In genomic region chr1:183344886-183345816, GRCm38 (mm10) we compare ENCODE assay signal across 8 mouse cellular contexts. TPM values are rescaled to one million over a fixed set of nuclear protein-coding genes. Genes with fewer than 3 reads are reported as not detected.
A peak's percentile ranks its signal among the peaks of the same experiment; 100 is the strongest.
DNase-seq lines count a peak whose midpoint lies in the region; ATAC-seq and TF ChIP-seq lines count a peak whose summit lies in the region.

No protein-coding gene starts in this region.

- H3K9me3 ChIP-seq in embryonic facial prominence, embryonic 13.5 days = no peaks in the 10 kb centered on the region
- no peaks in the 10 kb centered on the region for H3K9me3 ChIP-seq in limb, embryonic 12.5 days
- H3K9me3 ChIP-seq in midbrain, embryonic 14.5 days (ENCODE audit: control insufficient read depth, low read length) = no peaks in the 10 kb centered on the region

- peak; percentile 17 for TF ChIP-seq POLR2A in kidney, adult 2 months (IDR thresholded peaks at IDR 0.05; ENCODE audit: low read depth, low read length)

- TF ChIP-seq CTCF in kidney, adult 2 months (conservative IDR thresholded peaks at IDR 0.05; ENCODE audit: insufficient read depth, insufficient read length, low read depth, low read length) = no peak

- H3K4me3 ChIP-seq in embryonic facial prominence, embryonic 13.5 days = peak overlapping the region; percentile 98
- H3K4me3 ChIP-seq in kidney, adult 2 months (ENCODE audit: insufficient read depth, low read depth, low read length) = peak overlapping the region; percentile 93
- peak overlapping the region; percentile 92 for H3K4me3 ChIP-seq in limb, embryonic 12.5 days (replicated peaks)
- peak overlapping the region; percentile 99 for H3K4me3 ChIP-seq in midbrain, embryonic 14.5 days (replicated peaks; ENCODE audit: low read depth, low read length)

- DNase-seq in 416B (ENCODE audit: low read depth) = peak; percentile 77
- peak; percentile 68 to 71 for DNase-seq in adrenal gland, postnatal 4 days (ENCODE audit: low spot score in 2 of 2)
- DNase-seq in heart, adult 18-20 months = peak; percentile 89 to 91
- peak; percentile 93 for DNase-seq in kidney, adult 2 months
- peak; percentile 96 for DNase-seq in midbrain, embryonic 14.5 days
- DNase-seq in spleen, adult 12 weeks (ENCODE audit: low spot score) = peak; percentile 86

- H3K36me3 ChIP-seq in embryonic facial prominence, embryonic 13.5 days = peaks cover 45% of the 10 kb centered on the region
- H3K36me3 ChIP-seq in kidney, adult 2 months (ENCODE audit: control insufficient read depth, insufficient read depth, low read length) = no peaks in the 10 kb centered on the region
- peaks cover 55% of the 10 kb centered on the region for H3K36me3 ChIP-seq in limb, embryonic 12.5 days
- H3K36me3 ChIP-seq in midbrain, embryonic 14.5 days (ENCODE audit: control insufficient read depth, insufficient read depth, low read length) = peaks cover 36% of the 10 kb centered on the region

- WGBS in embryonic facial prominence, embryonic 13.5 days = under 1% methylated on average over 72 of the region's 72 CpGs
- under 1% methylated on average over 72 of the region's 72 CpGs for WGBS in kidney, adult 2 months
- WGBS in limb, embryonic 12.5 days = under 1% methylated on average over 72 of the region's 72 CpGs
- under 1% methylated on average over 72 of the region's 72 CpGs for WGBS in midbrain, embryonic 14.5 days

- peaks cover 10% of the 10 kb centered on the region for H3K4me1 ChIP-seq in embryonic facial prominence, embryonic 13.5 days
- H3K4me1 ChIP-seq in kidney, adult 2 months (ENCODE audit: control insufficient read depth, insufficient read depth, low read length) = no peaks in the 10 kb centered on the region; the same call in 1 of the 2 replicates
- H3K4me1 ChIP-seq in limb, embryonic 12.5 days (replicated peaks) = peaks cover 11% of the 10 kb centered on the region; the same call in 1 of the 2 replicates
- H3K4me1 ChIP-seq in midbrain, embryonic 14.5 days (ENCODE audit: control insufficient read depth, insufficient read depth, low read length) = 0 out of 2 replicates have a peak, but pooled peaks cover 10% of the 10 kb centered on the region

- H3K4me2 ChIP-seq in embryonic facial prominence, embryonic 13.5 days = peak overlapping the region; percentile 95
- peak overlapping the region; percentile 89 for H3K4me2 ChIP-seq in limb, embryonic 12.5 days
- H3K4me2 ChIP-seq in midbrain, embryonic 14.5 days (ENCODE audit: low read length) = peak overlapping the region; percentile 86

- peak overlapping the region; percentile 55 for H3K27ac ChIP-seq in embryonic facial prominence, embryonic 13.5 days
- peak overlapping the region; percentile 65 for H3K27ac ChIP-seq in kidney, adult 2 months (ENCODE audit: insufficient read depth, low read depth, low read length)
- H3K27ac ChIP-seq in limb, embryonic 12.5 days = peak overlapping the region; percentile 64
- peak overlapping the region; percentile 86 for H3K27ac ChIP-seq in midbrain, embryonic 14.5 days (replicated peaks; ENCODE audit: low read depth, low read length)

- no peaks in the 10 kb centered on the region for H3K27me3 ChIP-seq in embryonic facial prominence, embryonic 13.5 days
- H3K27me3 ChIP-seq in kidney, adult 2 months (replicated peaks; ENCODE audit: control insufficient read depth, insufficient read depth, low read length) = no peaks in the 10 kb centered on the region
- H3K27me3 ChIP-seq in limb, embryonic 12.5 days = no peaks in the 10 kb centered on the region
- H3K27me3 ChIP-seq in midbrain, embryonic 14.5 days (ENCODE audit: control insufficient read depth, insufficient read depth, low read length) = no peaks in the 10 kb centered on the region

- peak; percentile 96 for ATAC-seq in embryonic facial prominence, embryonic 13.5 days (ENCODE audit: insufficient number of reproducible peaks, insufficient read depth, low FRiP score, low TSS enrichment, low read depth)
- peak; percentile 90 for ATAC-seq in limb, embryonic 12.5 days (ENCODE audit: insufficient number of reproducible peaks, insufficient read depth, low FRiP score, low TSS enrichment, low read depth)
- ATAC-seq in midbrain, embryonic 14.5 days (ENCODE audit: low FRiP score, low TSS enrichment) = peak; percentile 98

- H3K9ac ChIP-seq in embryonic facial prominence, embryonic 13.5 days = peak overlapping the region; percentile 94
- peak overlapping the region; percentile 88 for H3K9ac ChIP-seq in limb, embryonic 12.5 days (replicated peaks)
- H3K9ac ChIP-seq in midbrain, embryonic 14.5 days (replicated peaks; ENCODE audit: low read length) = peak overlapping the region; percentile 91

RNA-seq across cellular contexts. Expression of gene Mia3, which starts 24.2 kb away (rescaled TPM):
- 100 to 1,000 TPM; 168 to 179 TPM for total RNA-seq in adrenal gland, postnatal 4 days (2021)
- polyA plus RNA-seq in embryonic facial prominence, embryonic 13.5 days (2015; fragmentation: Nextera tagmentation; extraction: Ambion mirVana) = 106 and 113 TPM in 2 replicates
- 100 to 1,000 TPM; 111 to 137 TPM for total RNA-seq in heart, adult 18-20 months (2021)
- 60.5 and 63.6 TPM in 2 replicates for polyA plus RNA-seq in kidney, adult 2 months (2012; rRNA removed)
- polyA plus RNA-seq in limb, embryonic 12.5 days (2016; fragmentation: Nextera tagmentation; extraction: Ambion mirVana) = 116 and 133 TPM in 2 replicates
- 101 and 117 TPM in 2 replicates for polyA plus RNA-seq in midbrain, embryonic 14.5 days (2014; fragmentation: Nextera tagmentation; extraction: Ambion mirVana)

RNA-seq across cellular contexts. Expression of gene Taf1a, which starts 43.6 kb away (rescaled TPM):
- 10 to 100 TPM; 15.9 to 16.6 TPM for total RNA-seq in adrenal gland, postnatal 4 days (2021)
- 26.3 and 26.4 TPM in 2 replicates for polyA plus RNA-seq in embryonic facial prominence, embryonic 13.5 days (2015; fragmentation: Nextera tagmentation; extraction: Ambion mirVana)
- total RNA-seq in heart, adult 18-20 months (2021) = 10 to 100 TPM; 19.5 to 22.6 TPM
- 3.8 and 6.7 TPM in 2 replicates for polyA plus RNA-seq in kidney, adult 2 months (2012; rRNA removed)
- polyA plus RNA-seq in limb, embryonic 12.5 days (2016; fragmentation: Nextera tagmentation; extraction: Ambion mirVana) = 22.4 and 23.7 TPM in 2 replicates
- polyA plus RNA-seq in midbrain, embryonic 14.5 days (2014; fragmentation: Nextera tagmentation; extraction: Ambion mirVana) = 14.6 and 16.5 TPM in 2 replicates

RNA-seq across cellular contexts. Expression of gene Brox, which starts 48.1 kb away (rescaled TPM):
- total RNA-seq in adrenal gland, postnatal 4 days (2021) = 10 to 100 TPM; 57.6 to 66.0 TPM
- polyA plus RNA-seq in embryonic facial prominence, embryonic 13.5 days (2015; fragmentation: Nextera tagmentation; extraction: Ambion mirVana) = 38.2 and 42.1 TPM in 2 replicates
- total RNA-seq in heart, adult 18-20 months (2021) = 10 to 100 TPM; 29.4 to 31.9 TPM
- 15.5 and 19.8 TPM in 2 replicates for polyA plus RNA-seq in kidney, adult 2 months (2012; rRNA removed)
- polyA plus RNA-seq in limb, embryonic 12.5 days (2016; fragmentation: Nextera tagmentation; extraction: Ambion mirVana) = 38.3 and 39.7 TPM in 2 replicates
- 90.0 and 125 TPM in 2 replicates for polyA plus RNA-seq in midbrain, embryonic 14.5 days (2014; fragmentation: Nextera tagmentation; extraction: Ambion mirVana)

RNA-seq across cellular contexts. Expression of gene Aida, which starts 48.8 kb away (rescaled TPM):
- total RNA-seq in adrenal gland, postnatal 4 days (2021) = 10 to 100 TPM; 56.9 to 57.2 TPM
- polyA plus RNA-seq in embryonic facial prominence, embryonic 13.5 days (2015; fragmentation: Nextera tagmentation; extraction: Ambion mirVana) = 62.9 and 65.3 TPM in 2 replicates
- total RNA-seq in heart, adult 18-20 months (2021) = 10 to 100 TPM; 28.4 to 29.0 TPM
- polyA plus RNA-seq in kidney, adult 2 months (2012; rRNA removed) = 13.2 and 16.8 TPM in 2 replicates
- polyA plus RNA-seq in limb, embryonic 12.5 days (2016; fragmentation: Nextera tagmentation; extraction: Ambion mirVana) = 63.7 and 71.1 TPM in 2 replicates
- polyA plus RNA-seq in midbrain, embryonic 14.5 days (2014; fragmentation: Nextera tagmentation; extraction: Ambion mirVana) = 35.1 and 52.4 TPM in 2 replicates

Comparison
In these comparisons a context has a peak if more than half of its experiments do, and no peak if none do; other contexts are left out.
1. Peak in every context shown above with its lines: DNase-seq, ATAC-seq, H3K4me3 ChIP-seq and H3K27ac ChIP-seq.